Mouse (Mus musculus) frontal cortex, adult (tissue): Measurements from ENCODE around the gene Mybpc2.

Experiments used
- ATAC-seq: cut with Nextera tagmentation; 2 replicates; pipeline ENCODE4 v1.9.2; 2017; ENCODE audit warnings: mild to moderate bottlenecking, moderate library complexity, mixed read lengths; ENCODE audit not compliant: low TSS enrichment

Mybpc2 gene

DNA sequence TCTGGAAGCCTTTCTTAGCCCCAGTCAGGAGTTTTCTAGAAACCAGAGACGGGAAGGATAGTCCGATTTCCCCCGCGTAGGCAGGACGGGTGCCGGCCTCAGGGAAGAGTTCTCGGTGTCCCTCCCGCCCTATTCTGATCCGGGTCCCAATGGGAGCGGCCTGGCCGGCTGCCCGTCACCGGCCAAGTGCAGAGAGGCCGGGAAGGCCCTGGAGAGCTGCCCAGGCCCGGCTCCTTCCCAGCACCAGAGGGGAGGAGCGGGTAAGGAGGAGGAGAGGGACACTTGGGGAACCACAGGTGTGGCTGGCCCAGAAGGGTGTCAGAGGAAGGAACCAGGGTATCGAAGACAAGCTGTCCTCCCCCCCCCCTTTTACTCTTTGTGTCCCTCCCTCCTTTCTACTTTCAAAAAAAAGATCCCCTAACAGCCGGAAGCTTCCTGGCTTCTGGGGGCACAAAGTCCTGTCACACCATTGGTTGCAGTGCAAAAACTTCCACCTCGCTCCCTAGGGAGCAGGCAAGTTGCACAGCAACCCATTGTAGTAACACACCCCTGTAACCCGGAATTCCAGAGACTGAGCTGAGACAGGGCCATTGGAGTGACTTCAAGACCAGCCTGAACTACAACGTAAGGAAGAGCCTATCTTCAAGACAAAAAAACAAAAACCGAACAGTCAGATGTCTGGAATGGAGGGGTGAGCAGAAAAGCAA, 823 bp upstream of the Mybpc2 start:
- no peak for ATAC-seq

DNA sequence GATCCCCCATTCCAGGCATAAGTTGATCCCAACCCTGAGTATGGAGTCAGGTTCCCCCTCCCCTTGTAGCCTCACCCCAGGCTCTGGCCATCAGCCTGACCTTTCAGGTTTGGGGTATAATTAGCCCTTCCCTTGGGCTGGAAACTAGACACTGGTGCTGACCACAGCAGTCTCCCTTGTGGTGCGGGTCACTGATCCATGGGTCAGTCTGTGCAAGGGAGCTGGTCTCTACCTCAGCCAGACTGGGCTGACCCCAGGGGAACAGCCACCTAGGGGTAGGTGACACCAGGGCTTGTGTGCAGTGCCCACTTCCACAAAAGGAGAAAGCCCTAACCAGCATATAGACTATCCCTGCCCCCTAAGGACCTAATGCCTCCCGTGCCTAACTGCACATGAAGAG, 1.4 kb downstream of the Mybpc2 start:
- no peak for ATAC-seq

DNA sequence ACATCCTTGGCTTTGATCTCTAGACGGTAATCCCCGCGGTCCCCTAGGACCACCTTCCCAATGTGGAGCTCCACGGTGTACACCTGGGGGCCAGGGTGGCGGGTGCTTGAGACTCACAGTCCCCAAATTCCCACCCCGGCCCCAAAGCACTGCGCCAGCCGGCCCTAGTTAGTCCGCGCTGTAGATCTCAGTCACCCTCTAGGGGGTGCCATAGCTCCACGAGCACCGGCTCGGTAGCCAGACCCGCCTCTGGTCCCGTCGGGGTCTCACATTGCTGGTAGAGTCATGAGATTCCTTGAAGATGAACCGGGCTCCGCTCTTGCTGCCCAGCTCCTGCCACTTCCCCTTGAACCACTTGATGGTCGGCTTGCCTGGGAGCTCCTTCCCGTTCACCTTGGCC, 2.7 kb downstream of the Mybpc2 start:
- ATAC-seq = no peak; the same call in 1 of the 2 replicates

DNA sequence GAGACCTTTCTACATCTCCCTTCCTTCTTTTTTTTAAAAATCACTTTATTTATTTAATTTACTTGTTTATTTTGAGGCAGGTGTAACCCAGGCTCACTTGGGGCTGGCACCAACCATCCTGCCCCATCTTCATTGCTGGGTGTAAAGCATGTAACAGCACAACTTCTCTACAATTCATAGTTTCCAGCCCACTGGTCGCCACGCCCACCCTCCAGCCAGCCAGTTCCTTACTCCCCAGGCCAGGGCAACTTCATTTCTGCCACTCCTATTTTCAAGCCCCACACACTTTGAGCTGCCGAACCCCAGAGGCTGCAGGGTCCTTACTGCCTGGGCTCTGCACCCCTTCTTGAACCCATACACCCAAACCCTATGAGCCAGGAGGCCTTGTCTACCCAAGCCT, 3.5 kb downstream of the Mybpc2 start:
- no peak for ATAC-seq

DNA sequence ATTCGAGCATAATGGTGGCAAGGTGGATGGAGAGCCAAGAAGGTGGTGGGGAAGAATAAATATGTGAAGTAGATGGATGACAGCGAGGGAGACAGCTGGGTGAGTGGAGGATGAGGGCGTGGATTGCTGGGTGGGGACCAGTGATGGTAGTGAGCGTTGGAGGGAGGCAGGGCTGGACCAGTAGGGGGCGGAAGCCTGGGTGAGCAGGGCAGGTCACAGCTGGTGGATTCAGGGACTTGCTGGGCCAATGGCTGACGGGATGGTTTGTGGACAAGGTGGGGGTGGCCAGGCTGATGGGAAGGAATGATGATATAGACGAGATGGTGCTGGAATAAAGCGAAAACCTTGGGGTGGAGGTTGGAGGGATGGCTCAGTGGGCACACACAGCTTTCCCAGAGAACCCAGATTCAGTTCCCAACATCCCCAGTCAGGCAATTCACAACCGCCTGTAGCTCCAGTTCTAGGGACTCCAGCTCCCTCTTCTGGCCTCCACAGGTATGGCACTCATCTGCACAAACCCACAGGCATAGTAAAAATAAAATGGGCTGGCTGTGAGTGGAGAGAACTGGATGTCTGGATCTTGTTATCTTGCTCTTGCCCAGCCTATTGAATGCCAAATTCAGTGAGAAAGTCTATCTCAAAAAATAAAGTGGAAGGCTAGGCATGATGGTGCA, 5.1 kb downstream of the Mybpc2 start:
- ATAC-seq = no peak

DNA sequence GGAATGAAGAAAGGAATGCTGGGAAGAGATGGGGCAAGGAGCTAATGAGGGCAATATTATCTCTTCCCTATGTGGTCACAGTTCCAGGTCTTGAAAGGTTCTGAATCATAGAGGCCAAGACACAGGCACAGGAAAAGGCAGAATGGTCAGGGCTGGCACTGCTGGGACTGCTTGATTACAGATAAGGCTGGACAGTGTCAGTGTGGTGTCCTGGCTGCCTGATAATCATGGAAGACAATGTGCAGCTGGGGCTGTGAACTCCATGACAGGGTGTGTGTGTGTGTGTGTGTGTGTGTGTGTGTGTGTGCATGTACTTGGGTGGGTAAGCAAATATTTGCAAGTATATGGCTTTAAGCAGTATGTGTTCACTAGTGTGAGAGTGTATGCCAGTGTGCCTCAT, 17.0 kb downstream of the Mybpc2 start:
- ATAC-seq = no peak

DNA sequence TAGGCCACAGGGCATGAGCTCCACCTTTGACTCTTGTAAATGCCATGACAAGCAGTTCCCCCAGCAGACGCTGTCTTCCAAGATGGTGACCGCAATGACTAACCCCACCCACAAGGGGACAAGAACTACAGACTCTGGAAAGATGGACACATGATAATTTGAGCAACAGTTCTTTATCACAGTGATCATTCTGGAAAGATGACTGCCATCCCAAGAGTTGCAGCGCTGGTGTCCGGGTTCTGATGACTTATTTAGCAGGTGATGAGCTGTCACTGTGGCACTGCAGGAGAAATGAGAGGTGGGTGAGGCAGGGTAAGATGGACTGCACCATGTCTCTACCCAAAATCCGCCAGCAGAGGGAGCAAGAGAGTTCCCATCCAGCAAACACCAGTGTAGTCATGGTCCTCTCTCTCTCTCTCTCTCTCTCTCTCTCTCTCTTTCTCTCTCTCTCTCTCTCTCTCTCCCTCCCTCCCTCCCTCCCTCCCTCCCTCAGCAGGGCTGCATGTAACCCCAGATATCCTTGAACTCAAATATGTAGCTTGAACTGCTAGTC, 22.8 kb downstream of the Mybpc2 start:
- peak; percentile 75; the same call in 1 of the 2 replicates for ATAC-seq

DNA sequence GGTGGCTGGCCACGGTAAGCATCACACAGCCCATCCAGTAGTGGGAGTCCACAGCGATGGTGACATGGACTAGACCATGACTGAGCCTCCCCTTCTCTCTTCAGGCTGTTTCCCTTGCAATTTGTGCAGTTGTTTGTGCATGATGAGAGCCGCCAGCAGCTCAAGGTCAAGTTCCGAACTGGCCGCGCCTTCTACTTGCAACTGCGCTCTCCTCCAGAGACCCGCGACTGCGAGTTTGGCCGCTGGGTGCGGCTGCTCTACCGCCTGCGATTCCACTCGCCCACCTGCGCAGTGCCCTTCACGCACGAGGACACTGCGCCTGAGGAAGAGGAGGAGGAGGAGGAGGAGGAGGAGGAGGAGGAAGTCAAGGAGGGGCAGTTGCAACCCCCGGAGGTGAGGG, 24.4 kb downstream of the Mybpc2 start:
- ATAC-seq = no peak

DNA sequence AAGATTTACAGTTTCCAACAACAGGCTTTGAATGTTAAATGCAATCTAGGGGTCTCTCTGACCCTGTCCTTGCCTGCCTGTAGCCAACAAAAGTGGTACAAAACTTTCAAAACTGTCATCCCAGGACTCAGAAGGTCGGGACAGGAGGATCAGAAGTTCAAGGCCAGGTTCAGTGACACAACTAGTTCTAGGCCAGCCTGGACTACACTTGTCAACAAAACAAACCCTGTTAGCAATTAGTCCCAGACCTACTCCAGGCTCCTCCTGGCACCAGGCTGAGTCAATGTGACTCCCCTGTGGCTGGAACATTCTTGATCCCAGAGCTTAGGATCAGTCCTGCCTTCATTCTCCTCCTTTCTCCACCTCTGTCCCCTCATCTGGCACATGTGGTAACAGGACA, 25.5 kb downstream of the Mybpc2 start:
- ATAC-seq = no peak

DNA sequence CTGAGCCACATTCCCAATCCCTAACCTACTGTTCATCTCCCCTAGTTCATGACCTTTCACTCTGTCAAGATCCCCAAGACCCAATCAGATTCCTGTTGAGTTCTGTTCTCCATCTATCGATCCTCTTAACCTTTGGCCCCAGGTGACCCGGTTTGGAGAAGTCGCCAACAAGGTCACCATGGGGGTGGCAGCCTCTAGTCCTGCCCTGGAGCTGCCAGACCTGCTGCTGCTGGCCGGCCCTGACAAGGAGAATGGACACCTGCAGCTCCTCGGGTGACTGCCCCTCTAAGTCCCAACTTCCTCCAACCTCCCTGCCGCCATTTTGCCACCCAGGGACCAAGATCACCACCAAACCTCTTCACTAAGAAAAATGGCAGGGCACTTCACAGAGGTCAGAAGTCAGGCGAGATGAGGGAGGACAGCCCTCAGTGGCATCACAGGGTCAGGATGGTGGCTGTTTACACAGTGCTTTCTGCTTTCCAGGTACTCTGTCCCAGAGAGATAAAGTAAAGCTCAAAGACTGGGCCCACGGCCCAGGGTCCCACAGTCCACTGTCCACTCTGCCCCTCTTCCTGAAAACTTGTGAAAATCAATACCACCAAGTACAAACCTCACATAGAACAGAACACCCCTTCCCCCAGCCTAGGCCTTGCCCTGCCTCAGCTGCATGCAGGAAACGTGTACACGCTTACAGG, 26.9 kb downstream of the Mybpc2 start:
- ATAC-seq = no peak

DNA sequence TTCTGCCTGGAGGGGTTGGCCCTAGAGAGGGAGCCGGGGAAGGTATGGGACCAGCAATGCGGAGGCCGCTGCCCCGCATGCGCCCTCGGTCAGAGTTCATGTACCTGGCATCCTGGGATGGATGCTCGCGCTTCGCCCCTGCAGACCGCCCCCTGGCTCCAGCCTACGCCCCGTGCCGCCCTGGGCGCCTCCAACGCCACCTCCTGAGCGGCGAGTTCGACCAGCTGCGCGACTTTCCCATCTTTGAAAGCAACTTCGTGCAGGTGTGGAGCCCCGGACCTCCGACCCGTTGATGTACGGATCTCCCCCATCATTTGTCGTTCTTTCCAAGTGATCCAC, 27.7 kb downstream of the Mybpc2 start:
- ATAC-seq = no peak

DNA sequence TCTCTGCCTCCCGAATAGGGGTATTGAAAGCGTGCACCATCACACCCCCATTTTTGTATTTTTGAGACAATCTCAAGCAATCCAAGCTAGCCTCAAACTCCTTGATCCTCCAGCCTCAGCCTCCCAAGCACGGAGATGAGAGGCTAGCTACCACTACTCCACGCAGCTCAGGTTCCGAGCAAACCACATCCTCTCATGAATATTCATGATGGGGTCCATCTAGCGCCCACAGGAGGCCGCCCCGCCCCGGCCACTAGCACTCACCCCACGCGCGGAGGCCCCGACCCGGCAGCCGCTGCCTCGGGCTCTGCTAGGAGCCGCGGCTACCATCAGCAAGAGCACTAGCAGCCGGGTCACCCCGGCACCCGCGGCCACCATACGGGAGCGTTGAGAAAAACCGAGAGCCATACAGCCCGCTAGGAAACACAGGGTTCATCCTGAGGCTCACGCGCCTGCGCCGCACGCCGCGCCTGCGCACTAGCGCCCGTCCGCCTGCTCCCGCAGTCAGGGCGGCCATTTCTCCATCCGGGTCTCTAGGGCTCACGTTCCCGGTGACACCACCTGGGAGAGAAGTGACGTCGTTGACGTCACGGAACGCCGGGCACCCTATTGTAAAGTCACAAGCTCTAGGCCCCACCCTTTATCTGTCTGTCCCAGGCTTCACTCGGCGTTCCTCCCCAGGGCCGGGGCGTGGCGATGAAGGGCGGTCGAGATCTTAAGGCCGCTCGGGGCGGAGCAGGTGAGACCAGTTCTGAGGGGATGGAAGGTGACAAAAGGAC, 28.3 kb downstream of the Mybpc2 start, which contains the start of the genes Emc10 and Fam71e1:
Gene Emc10, minus strand, starts transcription at position 538 of the 779 bp plus-strand sequence.
Gene Fam71e1, plus strand, starts transcription at position 590 of the 779 bp plus-strand sequence.
- ATAC-seq = peak; percentile 92

DNA sequence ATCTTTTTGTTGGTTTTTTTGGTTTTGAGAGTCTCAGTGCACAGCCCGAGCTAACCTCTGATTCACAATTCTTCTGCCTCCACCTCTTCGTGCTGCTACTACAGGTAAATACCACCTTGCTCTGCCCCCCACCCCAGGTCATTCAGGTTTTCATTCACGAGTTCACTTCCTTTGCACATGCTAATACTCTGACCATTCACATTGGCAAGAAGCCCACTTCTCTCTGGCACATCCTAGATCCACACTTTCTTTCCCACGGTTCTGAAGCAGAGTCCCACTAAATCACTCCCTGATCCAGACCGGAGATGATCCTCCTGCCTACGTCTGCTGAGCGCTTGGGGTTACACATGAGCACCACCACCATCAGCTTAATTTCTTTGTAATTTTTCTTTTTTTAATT, 29.4 kb downstream of the Mybpc2 start:
- ATAC-seq = no peak

DNA sequence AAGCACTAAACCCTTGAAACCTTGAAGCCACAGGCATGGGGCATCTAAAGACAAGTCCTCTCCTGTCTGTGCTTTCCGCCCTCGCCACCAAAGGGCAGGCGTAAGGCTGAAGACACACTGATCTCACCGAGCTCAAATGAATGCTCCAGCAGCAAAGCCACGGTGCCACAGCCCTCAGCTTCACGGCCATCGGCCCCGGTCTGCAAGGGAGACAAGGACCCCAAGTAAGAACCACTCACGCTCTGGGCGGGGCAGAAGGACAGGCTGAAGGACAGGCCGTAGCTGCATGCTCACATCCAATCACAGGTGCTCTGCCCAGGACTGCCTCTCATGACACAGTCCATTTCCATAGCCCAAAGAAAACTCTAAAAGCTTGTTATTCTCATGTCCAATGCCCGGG, 29.8 kb downstream of the Mybpc2 start:
- ATAC-seq = no peak

DNA sequence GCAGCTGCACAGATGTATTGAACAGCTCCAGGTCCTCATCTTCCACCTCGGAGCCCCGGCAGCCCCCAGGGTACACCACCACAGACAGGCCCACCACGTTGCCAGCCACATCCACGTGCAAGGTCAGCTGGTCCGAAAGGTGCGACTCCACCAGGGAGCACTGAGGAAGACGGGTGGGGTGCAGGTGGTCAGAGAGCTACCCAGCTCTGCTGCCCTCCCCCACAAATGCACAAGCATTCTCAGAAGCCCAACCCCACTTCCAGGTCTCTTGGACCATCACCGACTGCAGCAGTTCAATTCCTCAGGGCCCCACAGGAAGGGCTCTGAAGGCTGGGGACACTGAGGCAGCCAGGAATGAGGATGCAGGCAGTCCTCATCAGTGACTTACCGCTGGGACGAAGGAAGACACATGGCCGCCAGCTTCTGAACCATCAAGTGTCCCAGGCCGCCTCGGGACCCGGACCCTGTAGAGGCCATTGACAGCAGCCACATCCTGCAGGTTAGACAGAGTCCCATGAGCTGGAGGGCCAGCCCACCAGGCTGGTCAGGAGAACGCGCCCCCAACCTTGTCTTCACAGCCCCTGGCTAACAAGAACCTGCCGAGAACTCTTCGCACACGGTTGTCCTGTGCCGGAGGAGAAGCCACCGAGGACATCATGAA, 32.2 kb downstream of the Mybpc2 start:
- ATAC-seq = no peak

DNA sequence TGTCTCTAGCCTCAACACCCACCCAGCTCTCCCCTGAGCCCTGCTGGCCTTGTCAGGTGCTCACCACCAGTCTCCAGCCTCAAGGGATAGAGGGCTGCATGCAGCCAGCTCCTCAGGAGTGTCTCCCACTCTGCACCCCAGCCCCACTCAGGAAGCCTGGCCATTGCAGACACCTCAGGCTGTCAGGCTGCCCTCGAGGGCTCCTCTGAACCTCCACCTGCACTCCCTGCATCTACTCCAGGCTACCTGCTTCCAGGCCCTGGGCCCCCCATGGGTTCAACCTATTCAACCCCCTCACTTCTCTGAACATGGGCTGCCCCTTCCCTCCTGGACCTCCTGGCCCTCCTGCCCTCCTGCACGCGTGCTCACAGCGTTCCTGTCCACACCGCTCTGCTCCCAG, 33.1 kb downstream of the Mybpc2 start:
- no peak for ATAC-seq

DNA sequence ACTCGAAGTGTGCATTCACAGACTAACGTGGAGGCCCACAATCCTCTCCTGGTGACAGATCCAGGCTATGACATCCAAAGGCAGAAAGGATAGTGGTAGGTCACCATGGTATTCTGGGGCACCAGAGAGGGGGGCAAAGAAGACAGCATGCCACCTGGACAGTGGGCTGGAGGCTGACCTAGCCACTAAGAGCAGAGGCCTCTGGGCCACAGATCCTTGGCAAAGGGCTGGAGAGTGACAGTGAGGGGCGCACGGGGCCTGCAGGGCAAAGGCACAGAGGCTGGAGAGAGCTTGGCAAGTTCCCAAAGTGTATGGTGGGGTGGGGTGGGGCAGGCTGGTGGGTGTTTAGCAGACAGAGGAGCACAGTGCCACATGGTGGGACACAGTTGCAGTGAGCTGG, 34.2 kb downstream of the Mybpc2 start:
- no peak for ATAC-seq

DNA sequence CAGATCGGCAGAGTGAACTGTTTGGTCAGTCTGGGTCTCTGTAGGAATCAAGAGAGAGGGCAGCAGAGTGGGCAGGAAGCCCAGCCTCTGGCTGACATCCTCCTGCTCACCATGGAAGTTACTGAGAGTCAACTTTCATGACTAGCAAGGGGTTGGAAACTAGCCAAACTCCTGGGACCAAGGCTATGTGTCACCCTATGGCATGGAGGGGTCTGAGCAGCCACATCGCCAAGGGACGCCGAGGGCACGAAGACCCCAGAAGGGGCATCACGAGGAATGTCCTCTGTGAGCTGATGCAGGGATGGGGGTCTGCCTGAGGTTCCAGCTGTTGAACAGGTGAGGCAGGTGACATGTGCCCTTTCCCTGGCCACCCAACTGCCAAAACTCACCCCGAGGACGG, 35.9 kb downstream of the Mybpc2 start:
- no peak for ATAC-seq

DNA sequence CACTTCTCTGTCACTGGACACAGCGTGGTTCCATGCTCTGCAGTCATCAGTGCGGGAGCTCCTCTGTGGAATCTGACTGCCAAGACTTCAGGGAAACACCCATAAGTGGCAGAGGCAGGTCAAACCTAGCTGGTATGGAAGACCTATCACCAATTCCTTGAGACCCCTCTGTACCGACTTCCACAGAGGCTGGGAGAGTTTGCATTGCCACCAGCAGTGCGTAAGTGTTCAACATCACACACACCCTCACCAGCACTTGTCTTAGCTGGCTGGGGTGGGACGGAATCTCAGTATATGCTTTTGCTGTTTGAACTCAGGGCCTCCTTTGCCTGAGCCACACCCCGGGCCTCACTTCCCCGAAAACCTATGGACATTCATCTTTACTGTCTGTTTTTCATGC, 36.5 kb downstream of the Mybpc2 start:
- ATAC-seq = no peak

DNA sequence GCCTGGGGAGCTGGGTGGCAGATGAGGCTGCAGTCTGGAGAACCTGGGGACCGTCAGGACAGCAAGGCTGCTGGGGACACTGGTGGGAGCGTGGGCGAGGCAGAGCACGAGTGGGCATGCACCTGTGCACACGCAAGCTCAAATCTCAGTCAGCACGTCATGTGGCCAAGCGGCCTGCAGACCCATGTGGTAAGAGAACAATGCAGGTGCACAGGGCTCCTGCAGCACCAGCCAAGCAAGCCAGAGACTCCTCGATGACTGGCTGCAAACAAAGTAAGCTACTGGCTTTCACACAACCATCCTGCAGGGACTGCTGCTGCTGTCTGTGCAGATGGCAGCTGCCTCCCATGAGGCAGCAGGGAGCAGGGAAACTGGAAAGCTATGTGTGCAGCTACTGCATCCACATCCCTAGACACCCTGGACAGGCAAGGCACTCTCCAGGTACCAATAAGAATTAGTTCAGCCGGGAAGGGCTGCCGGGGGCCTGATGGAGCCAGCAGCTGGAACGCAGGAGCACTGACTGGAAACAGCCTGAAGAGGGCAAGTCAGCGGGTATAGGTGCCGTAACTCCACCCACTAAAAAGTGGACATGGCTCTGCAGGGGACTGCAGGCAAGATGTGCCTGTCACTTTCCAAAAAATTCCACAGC, 37.4 kb downstream of the Mybpc2 start:
- peak; percentile 62 for ATAC-seq
